Mouse (Mus musculus): ENCODE results near the gene Csn3.

Csn3 gene

DNA sequence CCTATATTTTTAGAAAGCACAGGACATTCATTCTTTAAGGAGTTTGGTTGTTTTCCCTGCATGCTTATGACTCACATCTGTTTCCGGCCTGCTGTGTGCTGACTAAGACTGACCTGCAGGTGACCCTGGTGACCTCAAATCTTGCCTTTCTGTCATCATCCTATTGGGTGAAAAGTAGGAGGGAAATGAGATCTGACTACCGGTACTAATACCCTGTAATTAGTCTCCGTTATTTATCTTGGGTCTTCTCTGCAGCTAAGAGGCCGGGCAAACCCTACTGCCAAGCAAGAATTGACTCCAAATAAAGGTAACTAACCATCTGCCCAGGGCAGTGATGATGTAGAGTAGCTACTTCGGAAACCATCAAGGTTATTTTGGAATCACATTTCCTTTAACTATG, at the start of gene Csn3:
TSS of gene Csn3 (plus strand) at position 208 of the 400 bp plus-strand sequence.
- DNase-seq = no peak

DNA sequence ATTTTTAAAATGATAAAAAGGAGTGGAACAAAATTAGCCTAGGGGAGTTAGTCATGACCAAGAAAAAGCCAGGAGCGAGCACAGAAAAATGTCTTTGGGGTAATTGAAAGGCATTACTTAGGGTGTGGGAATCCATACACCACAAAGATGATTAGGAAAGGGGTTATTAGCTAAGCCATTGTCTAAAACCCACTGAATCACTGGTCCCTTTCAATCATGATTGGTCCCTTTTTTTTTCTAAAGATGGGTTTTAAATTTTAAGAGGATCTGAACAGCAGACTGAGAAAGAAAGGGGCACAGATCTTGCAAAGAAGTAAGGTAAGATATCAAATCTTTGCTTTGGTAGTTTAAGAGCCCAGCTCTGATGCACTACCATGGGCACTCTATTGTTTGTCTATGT, 40.6 kb upstream of the Csn3 start, which contains the start of gene Odam:
TSS of gene Odam (plus strand) at position 301 of the 400 bp plus-strand sequence.
- DNase-seq = no peak

DNA sequence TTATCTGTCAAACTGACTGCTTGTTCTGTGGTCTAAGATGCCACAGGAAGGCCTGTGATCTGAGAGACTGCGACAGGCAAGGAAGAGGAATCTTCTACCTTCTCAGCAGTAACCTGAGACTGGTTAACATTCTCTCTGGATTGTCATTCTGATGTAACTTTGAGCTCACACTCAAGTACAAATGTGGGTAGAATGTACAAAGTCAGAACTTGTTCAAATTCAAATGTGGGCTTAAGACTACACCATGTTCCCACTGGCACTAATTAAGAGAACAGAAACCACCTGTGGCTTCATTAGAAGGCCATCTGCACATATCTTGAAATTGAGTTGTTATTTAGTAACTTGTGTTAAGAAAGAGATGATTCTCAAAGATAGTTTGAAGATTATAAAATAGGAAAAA, 6.2 kb downstream of the Csn3 start:
- no peak for DNase-seq

DNA sequence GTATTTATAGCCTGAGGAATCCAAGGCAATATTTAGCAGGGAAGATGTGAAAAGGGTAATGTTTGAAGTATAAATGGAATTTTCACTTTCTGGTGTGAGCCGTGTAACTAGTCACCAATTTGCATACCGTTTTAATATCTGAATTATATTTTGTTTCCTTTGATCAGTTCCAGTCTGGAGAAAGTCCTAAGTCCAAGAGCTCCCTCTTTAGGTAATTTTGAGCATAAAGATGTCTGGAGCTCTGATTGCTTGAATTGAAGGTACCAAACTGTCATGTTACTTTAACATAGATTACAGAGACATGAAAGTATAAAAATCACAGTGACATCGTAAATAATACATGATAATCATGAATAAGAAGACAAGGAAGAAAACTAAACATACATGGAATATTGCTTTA, 15.4 kb downstream of the Csn3 start:
- no peak for DNase-seq

DNA sequence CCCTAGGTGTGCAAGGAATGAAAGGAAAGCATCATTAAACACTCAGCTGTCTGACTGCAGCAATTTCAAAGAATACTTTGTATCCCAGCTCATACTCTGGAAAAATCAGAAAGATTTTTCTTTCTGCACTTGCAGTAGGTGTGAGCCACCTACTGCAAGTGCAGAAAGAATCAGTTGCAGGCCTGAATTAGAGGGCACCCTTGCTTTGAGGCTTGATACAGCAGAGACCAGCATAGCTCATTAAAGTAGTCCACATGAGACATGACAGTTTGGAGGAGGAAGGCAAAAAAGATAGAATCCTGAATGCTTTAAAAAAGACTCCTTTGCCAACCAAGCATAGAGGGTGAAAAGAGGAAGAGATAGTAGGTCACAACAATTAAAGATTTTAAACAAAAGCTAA, 17.1 kb downstream of the Csn3 start:
- no peak for DNase-seq

DNA sequence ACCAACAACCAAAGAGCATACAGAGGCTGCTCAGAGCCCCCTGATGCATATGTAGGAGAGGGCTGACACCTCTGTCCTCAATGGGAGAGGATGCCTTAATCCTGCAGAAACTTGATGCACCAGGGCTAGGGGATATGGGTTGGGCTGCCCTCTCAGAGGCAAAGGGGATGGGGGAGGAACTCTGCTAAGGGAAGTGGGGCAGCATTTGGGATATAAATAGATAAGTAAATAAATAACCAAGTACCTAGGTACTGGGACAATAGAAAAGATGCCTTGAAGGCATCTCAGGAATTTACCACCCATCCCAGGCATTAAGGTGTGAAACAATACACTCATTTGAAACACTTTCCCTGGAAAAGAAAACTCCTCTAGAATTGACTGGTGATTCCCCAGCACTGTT, 26.5 kb downstream of the Csn3 start:
- DNase-seq = no peak

DNA sequence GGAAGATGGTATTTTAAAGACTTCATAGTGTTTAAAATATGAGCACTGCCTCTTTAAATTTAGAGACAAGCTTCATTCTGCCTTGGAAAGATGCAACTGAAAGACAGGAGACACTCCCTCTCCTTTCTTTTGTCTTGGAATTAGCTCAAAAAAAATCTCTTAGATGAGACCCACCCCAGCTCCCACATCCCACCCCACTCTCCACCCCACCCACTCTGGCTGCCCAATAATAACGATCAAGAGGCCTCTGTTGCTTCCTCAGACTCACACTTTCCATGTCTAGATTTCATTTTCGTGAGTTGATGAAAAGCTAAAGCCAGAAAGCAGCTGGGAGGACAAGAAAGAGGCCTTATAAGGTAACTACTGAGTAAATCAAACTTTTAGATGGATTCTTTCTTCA, 43.8 kb downstream of the Csn3 start, which contains the start of the genes 2310003L06Rik and Gm28434:
TSS of gene 2310003L06Rik (plus strand) at position 259 of the 400 bp plus-strand sequence.
TSS of gene Gm28434 (plus strand) at position 317 of the 400 bp plus-strand sequence.
- DNase-seq = no peak

DNA sequence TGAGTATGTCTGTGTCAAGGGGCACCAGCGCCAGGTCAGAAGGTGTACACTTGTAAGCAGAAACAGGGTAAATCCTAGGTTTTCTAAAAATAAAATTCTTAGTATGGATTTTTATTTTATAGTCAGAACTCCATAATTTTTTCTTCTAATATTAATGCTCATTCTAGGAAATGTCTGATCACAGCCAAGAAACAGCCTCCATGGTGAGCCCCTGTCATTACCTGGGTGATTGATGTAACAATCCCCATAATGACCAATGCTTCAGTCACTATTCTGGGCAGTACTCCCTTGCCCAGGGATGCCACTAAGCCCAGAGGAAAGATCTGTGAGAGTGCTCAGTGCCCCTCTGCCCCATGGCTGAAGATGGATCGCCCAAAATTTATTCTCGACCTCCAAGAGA, 53.8 kb downstream of the Csn3 start, which contains the start of gene Cabs1:
TSS of gene Cabs1 (plus strand) at position 301 of the 400 bp plus-strand sequence.
- DNase-seq = no peak

Measured in kidney, adult 8-10 months (tissue).